Mouse (Mus musculus) small intestine, adult 2 months (tissue): ENCODE data around the gene Mid1. TPM values are rescaled to one million over a fixed set of nuclear protein-coding genes. Genes with fewer than 3 reads are reported as not detected.

Experiments used
- H3K27ac ChIP-seq: fragments of 200-500 bp; 2 replicates; pipeline ENCODE4 v1.5.1; 2012; ENCODE audit warnings: low read depth, low read length, control low read depth, inconsistent platforms; ENCODE audit not compliant: insufficient read depth
- H3K27me3 ChIP-seq: fragments of 200-500 bp; 2 replicates; pipeline ENCODE4 v1.6.1; 2012; ENCODE audit warnings: mild to moderate bottlenecking, moderate library complexity, low read length, inconsistent platforms; ENCODE audit not compliant: control insufficient read depth, insufficient read depth
- H3K36me3 ChIP-seq: fragments of 200-500 bp; 2 replicates; pipeline ENCODE4 v1.6.1; 2012; ENCODE audit warnings: mild to moderate bottlenecking, low read length, control low read depth, inconsistent platforms; ENCODE audit not compliant: control insufficient read depth, insufficient read depth
- H3K4me1 ChIP-seq: fragments of 200-500 bp; 2 replicates; pipeline ENCODE4 v1.6.1; 2012; ENCODE audit warnings: low read length, inconsistent platforms, mixed read lengths; ENCODE audit not compliant: control insufficient read depth, insufficient read depth, insufficient read length
- H3K4me3 ChIP-seq: fragments of 200-500 bp; 2 replicates; pipeline ENCODE4 v1.5.1; 2012; ENCODE audit warnings: low read depth, mild to moderate bottlenecking, control low read depth, inconsistent platforms, low read length, moderate library complexity
- CTCF ChIP-seq: fragments of 200-500 bp; IDR thresholded peaks from 2 replicates; pipeline ENCODE4 v1.5.1; 2012; ENCODE audit warnings: low read depth, mild to moderate bottlenecking, control low read depth, inconsistent platforms, low read length, moderate library complexity, mixed read lengths; ENCODE audit not compliant: insufficient replicate concordance, insufficient read length; ENCODE audit errors: extremely low read depth
- POLR2A ChIP-seq: fragments of 200-500 bp; IDR thresholded peaks from 2 replicates; pipeline ENCODE4 v1.6.1; 2012; ENCODE audit warnings: low read depth, mild to moderate bottlenecking, control low read depth, inconsistent platforms, low read length, moderate library complexity
- WGBS: fragments of 180-500 bp; shearing (Covaris S2); methylation state at CpG from one replicate; pipeline ENCODE4 v1.1.7; 2018; 5-methylcytosine and 5-hydroxymethylcytosine counted together
- polyA plus RNA-seq: library from polyadenylated mRNA; depleted of rRNA; stranded (reverse); fragments of >200 nt; gene quantifications from 2 replicates; pipeline ENCODE4 v1.2.3, GENCODE M21; 2012

Gene Mid1
- polyA plus RNA-seq, 1 experiment = 10.8 TPM

DNA sequence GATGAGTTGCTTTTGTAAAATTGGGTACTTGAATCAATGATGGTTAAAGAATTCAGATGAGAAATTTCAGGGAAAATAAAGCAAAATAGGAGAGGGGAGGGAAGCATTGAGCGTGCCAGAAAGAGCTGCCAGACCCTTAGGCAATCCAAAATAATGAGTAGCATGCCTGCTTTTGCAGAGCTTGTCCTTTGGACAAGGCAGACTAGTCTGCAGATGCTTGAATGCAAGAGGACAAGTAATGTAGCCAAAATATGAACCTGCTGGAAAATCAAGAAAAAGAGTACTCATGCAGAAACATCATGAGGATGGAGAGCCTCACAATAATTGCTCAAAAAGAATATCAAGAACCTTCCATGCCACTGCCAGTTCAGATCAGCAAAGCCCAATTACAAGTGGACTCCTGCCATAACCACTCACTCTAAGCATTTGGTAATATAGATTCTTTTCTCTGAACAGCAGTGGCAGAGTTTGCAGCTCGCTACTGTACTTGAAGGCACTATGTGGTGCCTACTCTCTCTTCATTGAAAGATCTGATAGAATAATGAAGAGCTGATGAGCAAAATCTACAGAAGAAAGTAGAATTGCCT is 19.1 kb downstream of the Mid1 start:
- no peak overlapping the region for H3K4me3 ChIP-seq
- TF ChIP-seq CTCF (no peak), POLR2A (no peak)
- H3K27ac ChIP-seq = no peak overlapping the region
- H3K27me3 ChIP-seq = no peaks in the 10 kb centered on the region
- WGBS = 85% methylated on average over 2 of the region's 2 CpGs
- no peaks in the 10 kb centered on the region for H3K36me3 ChIP-seq
- no peaks in the 10 kb centered on the region for H3K4me1 ChIP-seq

DNA sequence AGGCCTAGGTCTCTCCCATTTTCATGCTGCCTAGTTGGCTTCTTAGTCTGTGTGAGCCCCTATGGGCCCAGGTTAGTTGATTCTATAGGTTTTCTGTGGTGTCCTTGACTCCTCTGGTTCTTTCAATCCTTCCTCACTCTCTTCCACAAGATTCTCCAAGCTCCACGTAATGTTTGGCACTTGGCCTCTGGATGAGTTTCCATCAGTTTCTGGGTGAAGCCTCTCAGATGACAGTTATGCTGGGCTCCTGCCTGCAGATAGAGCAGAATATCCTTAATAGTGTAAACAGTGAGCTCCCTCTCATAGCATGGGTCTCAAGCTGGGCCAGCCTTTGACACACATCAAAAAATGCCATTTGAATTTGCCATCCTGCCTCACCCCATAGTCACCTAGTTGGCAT is 38.5 kb downstream of the Mid1 start:
- Histone ChIP-seq H3K4me1 (no peaks in the 10 kb centered on the region), H3K27me3 (no peaks in the 10 kb centered on the region), H3K36me3 (no peaks in the 10 kb centered on the region), H3K4me3 (no peak overlapping the region), H3K27ac (no peak overlapping the region)
- TF ChIP-seq CTCF (no peak), POLR2A (no peak)
- WGBS = 91% methylated on average over 1 of the region's 1 CpGs

DNA sequence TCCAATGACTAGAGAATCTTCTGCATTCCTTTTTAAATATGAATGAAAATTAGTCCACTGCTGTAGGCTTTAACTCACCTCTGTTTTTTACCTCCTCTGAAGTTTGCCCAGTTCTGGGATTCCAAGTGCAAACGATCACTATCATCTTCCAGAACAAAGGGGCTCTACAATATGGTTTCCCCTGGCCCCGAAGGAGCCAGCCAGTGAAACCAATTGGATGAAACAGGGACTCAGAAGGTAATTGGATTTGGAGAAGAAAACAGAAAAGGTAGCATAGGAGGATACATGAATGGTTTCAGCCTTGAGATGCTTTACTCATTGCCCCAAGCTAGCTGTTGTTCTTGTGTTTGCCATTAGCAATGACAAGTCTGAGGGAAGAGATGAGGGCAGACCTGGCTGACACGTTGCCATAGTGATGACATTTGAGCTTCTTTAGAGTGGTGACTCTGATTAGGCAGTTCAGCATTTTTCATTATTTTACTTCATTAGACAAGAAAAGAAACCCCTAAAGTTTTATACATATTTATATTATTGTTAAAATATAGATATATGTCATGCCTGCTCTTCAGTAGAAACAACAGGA is 50.5 kb downstream of the Mid1 start:
- whole genome bisulfite sequencing = 75% methylated on average over 3 of the region's 3 CpGs
- TF ChIP-seq POLR2A (no peak), CTCF (no peak)

DNA sequence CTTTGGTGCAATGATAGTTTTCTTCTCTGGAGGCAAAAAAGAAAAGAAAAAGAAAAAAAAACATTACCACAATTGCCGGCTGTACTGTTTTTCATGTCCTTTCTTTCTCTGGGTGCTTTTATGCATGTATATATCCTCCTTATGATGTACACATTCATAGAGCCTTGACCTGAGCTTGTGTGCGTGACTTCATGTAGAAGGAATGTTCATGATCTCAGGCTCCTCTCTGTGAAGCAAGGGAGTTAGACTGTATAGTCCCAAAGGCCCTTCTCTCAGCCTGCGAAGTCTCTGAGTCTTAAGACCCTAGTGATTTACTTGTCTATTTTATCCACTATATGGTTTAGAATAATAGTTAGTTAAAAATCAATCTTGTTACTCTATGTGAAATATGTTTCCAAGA is 73.0 kb downstream of the Mid1 start:
- Histone ChIP-seq H3K27ac (no peak overlapping the region), H3K27me3 (no peaks in the 10 kb centered on the region), H3K4me1 (no peaks in the 10 kb centered on the region), H3K4me3 (no peak overlapping the region), H3K36me3 (no peaks in the 10 kb centered on the region)
- TF ChIP-seq CTCF (no peak), POLR2A (no peak)
- WGBS = 86% methylated on average over 3 of the region's 3 CpGs

More for the DNA sequence above, 50.5 kb downstream of the Mid1 start:
- no peaks in the 10 kb centered on the region for H3K4me1 ChIP-seq
- H3K36me3 ChIP-seq = no peaks in the 10 kb centered on the region
- H3K27me3 ChIP-seq = no peaks in the 10 kb centered on the region
- H3K27ac ChIP-seq = no peak overlapping the region
- no peak overlapping the region for H3K4me3 ChIP-seq

DNA sequence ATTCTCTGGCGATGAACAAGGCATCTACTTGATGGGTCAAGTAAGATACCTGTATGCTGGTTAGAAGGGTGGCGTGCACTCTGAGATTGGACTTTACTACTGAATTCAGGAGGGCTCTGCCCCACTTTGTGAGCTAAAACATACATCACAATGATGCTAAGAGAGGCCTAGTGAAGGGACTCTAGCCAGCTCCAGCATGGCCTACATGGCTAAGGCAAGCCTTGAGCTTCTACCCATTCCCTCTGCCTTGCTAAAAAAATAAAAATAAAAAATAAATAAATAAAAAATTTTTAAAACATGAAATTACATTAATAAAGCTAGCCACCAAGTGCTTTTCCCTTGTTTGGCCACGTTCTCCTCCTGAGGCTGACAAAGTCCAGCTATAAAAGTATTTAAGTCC is 94.5 kb downstream of the Mid1 start, which contains the start of gene 4933400A11Rik:
Gene 4933400A11Rik (minus strand): TSS at position 101 of the 400 bp plus-strand sequence.
- WGBS = 91% methylated on average over 3 of the region's 3 CpGs
- H3K27me3 ChIP-seq = no peaks in the 10 kb centered on the region
- H3K4me3 ChIP-seq = no peak within 1 kb of the TSS
- H3K27ac ChIP-seq = no peak within 1 kb of the TSS
- no peak for TF ChIP-seq CTCF
- TF ChIP-seq POLR2A = no peak
- no peaks in the 10 kb centered on the region for H3K36me3 ChIP-seq
- H3K4me1 ChIP-seq = no peaks in the 10 kb centered on the region

DNA sequence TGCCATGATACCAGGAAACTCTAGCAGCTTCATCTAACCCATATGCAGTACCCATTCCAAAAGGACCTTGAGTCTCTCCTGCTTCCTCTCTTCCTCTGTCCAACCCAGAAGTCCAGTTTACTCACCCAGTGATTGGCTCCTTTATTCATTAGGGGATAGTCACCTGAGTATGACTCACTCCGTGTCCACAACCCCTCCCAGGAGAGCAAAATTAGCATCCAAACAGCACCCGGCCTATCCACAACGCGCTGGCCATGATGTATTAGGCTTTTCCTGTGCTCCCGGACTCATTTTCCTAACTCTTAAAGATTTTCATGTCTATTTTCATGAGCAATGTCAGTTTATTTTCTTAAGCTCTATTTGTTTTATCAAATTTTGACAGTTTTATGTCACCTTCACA is 104.7 kb downstream of the Mid1 start:
- TF ChIP-seq POLR2A (no peak), CTCF (no peak)
- H3K4me1 ChIP-seq = no peaks in the 10 kb centered on the region
- no peak overlapping the region for H3K4me3 ChIP-seq
- H3K36me3 ChIP-seq = no peaks in the 10 kb centered on the region
- no peaks in the 10 kb centered on the region for H3K27me3 ChIP-seq
- H3K27ac ChIP-seq = no peak overlapping the region
- 88% methylated on average over 5 of the region's 5 CpGs for WGBS

DNA sequence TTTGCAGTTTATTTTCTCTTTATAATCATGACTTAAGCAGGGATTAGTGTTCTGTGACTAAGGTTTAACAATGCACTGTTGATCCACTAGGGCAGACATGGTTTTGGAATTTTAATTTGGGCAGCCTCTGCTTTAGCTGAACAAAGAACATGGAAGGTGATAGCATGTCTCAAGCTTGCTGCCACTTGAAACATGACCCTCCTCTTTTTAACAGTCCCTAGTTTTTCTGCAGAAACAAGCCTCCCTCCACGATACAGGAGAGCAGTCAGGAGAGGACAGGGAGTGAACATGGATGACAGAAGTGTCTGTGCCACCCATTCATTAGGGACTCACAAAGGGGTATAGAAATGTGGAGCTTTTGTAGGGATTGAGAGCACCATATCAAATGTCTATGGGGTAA is 107.9 kb downstream of the Mid1 start:
- no peak overlapping the region for H3K27ac ChIP-seq
- H3K36me3 ChIP-seq = no peaks in the 10 kb centered on the region
- H3K4me1 ChIP-seq = no peaks in the 10 kb centered on the region
- TF ChIP-seq CTCF (no peak), POLR2A (no peak)
- WGBS = 86% methylated on average over 1 of the region's 1 CpGs
- H3K27me3 ChIP-seq = no peaks in the 10 kb centered on the region
- H3K4me3 ChIP-seq = no peak overlapping the region
